Mouse (Mus musculus): ENCODE results near the gene Pes1. TPM values are rescaled to one million over a fixed set of nuclear protein-coding genes. Genes with fewer than 3 reads are reported as not detected.
"Not testable (repeated sequence)": the region's sequence is repeated elsewhere in the genome, so short reads cannot be mapped to it uniquely, and the experiment has no call there.

Gene Pes1
- polyA plus RNA-seq, 1 experiment from 2014 or later, result 113 TPM

DNA sequence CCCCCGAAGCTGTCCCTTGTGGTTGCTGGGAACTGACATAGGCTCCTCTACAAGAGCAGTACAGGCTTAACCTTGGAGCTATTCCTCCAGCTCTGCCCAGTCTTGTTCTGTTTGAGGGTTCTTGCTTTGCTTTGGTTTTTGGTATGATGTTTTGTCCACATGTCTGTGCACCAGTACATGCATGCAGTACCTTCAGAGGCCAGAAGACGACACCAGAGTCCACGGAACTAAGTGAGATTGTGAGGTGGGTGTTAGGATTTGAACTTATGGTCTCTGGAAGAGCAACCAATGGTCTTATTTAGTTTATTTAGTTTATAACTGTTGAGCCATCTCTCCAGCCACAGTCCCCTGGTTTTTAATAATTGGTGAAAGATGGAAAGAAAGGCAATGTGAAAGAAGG, 42.7 kb downstream of the Pes1 start:
- no peaks in the 10 kb centered on the region for H3K36me3 ChIP-seq (ENCODE audit: inconsistent target)
- 92% methylated on average over 3 of the region's 3 CpGs for WGBS (ENCODE audit: missing documents)
- H3K4me3 ChIP-seq (ENCODE audit: inconsistent target), result no peak overlapping the region
- no peaks in the 10 kb centered on the region for H3K79me2 ChIP-seq (ENCODE audit: inconsistent target)
- no peak overlapping the region for H3K27ac ChIP-seq

DNA sequence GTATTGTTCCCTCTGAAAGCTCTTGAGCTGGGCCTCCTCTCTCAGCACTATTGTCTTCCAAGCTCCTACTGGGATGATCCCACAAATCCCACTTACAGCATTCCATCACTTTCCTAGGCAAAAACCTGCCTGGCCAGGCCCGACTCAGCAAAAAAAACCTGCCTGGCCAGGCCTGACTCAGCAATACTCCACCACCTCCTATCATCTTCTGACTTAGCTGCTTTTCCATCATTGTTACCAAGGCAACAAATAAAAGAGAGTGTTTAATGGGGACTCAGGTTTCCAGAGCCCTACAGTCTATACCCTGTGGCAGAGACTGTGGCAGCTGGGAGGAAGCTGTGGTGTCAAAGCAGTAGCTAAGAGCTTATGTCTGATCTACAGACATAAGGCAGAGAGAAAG, 48.8 kb downstream of the Pes1 start:
- Histone ChIP-seq H3K27ac (no peak overlapping the region), H3K4me3 (ENCODE audit: inconsistent target) (no peak overlapping the region), H3K79me2 (ENCODE audit: inconsistent target) (no peaks in the 10 kb centered on the region), H3K36me3 (ENCODE audit: inconsistent target) (no peaks in the 10 kb centered on the region)
- 75% methylated on average over 1 of the region's 1 CpGs for WGBS (ENCODE audit: missing documents)

DNA sequence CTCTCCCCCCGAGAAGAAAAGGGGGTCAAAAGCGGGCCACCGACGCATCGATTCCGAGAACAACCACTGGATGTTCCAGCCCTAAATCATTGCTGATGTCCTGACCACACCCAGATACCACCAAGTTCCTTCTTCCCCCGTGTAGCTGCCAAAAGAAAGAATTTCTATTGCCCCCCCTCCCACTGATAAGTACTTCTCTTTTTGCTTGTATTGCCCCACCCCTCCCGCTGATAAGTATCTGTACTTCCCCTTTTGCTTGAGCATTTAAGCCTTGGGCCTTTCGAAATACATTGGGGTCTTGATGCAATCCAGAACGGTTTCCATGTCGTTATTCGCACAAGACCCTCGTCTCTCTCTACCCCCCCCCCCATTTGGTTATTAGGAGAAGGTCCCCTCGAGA, 52.0 kb downstream of the Pes1 start:
- WGBS (ENCODE audit: missing documents), result 80% methylated on average over 13 of the region's 14 CpGs
- not testable (repeated sequence) for H3K36me3 ChIP-seq (ENCODE audit: inconsistent target); H3K79me2 ChIP-seq (ENCODE audit: inconsistent target); H3K27ac ChIP-seq; H3K4me3 ChIP-seq (ENCODE audit: inconsistent target)

- H3K79me2 ChIP-seq (ENCODE audit: inconsistent target); H3K36me3 ChIP-seq (ENCODE audit: inconsistent target); H3K27ac ChIP-seq; H3K4me3 ChIP-seq (ENCODE audit: inconsistent target): not testable (repeated sequence)
- 63% methylated on average over 10 of the region's 13 CpGs for WGBS (ENCODE audit: missing documents)
These were observed 58.3 kb downstream of the Pes1 start for GRCm38 (mm10) chr11:4022111-4022510.

GRCm38 (mm10) chr11:4023321-4023720, 59.5 kb downstream of the Pes1 start:
- no peak overlapping the region for H3K27ac ChIP-seq
- no peaks in the 10 kb centered on the region for H3K79me2 ChIP-seq (ENCODE audit: inconsistent target)
- 52% methylated on average over 2 of the region's 2 CpGs for WGBS (ENCODE audit: missing documents)
- no peaks in the 10 kb centered on the region for H3K36me3 ChIP-seq (ENCODE audit: inconsistent target)
- H3K4me3 ChIP-seq (ENCODE audit: inconsistent target), result no peak overlapping the region

DNA sequence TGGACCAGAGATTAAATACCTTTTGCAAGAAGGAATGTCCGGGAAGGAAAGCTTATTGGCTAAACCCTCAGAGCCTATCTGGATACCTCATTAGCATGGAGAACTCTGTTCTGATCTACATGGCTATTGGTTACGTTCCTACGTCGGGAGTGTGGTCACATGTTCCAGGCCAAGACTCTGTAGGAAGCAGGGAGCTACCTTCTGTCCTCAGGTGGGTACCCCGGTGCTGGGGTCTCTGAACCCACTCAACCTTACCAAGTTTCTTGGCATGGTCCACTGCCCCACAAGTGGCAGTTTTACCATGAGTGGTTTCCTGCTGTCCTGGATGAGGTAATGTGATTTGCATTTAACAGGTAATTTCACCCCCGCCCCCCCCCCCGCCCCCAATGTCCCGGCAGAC, 63.3 kb downstream of the Pes1 start:
- no peaks in the 10 kb centered on the region for H3K36me3 ChIP-seq (ENCODE audit: inconsistent target)
- 79% methylated on average over 8 of the region's 8 CpGs for WGBS (ENCODE audit: missing documents)
- H3K27ac ChIP-seq, result no peak overlapping the region

GRCm38 (mm10) chr11:4027561-4028334, 64.0 kb downstream of the Pes1 start:
- Histone ChIP-seq H3K4me3 (ENCODE audit: inconsistent target) (no peak overlapping the region), H3K79me2 (ENCODE audit: inconsistent target) (no peaks in the 10 kb centered on the region), H3K36me3 (ENCODE audit: inconsistent target) (no peaks in the 10 kb centered on the region), H3K27ac (no peak overlapping the region)
- 93% methylated on average over 9 of the region's 9 CpGs for WGBS (ENCODE audit: missing documents)

More for the DNA sequence above, 63.3 kb downstream of the Pes1 start:
- H3K79me2 ChIP-seq (ENCODE audit: inconsistent target), result no peaks in the 10 kb centered on the region
- no peak overlapping the region for H3K4me3 ChIP-seq (ENCODE audit: inconsistent target)

- WGBS (ENCODE audit: missing documents), result 74% methylated on average over 4 of the region's 4 CpGs
These were observed 65.6 kb downstream of the Pes1 start for GRCm38 (mm10) chr11:4029343-4029742.

More at GRCm38 (mm10) chr11:4029343-4029742, 65.6 kb downstream of the Pes1 start:
- H3K79me2 ChIP-seq (ENCODE audit: inconsistent target), result no peaks in the 10 kb centered on the region
- H3K36me3 ChIP-seq (ENCODE audit: inconsistent target), result no peaks in the 10 kb centered on the region
- H3K27ac ChIP-seq, result no peak overlapping the region
- H3K4me3 ChIP-seq (ENCODE audit: inconsistent target), result no peak overlapping the region

Other genes with a start within 250 kb of the Pes1 start
- gene Osbp2, start 100.1 kb upstream of the Pes1 start, polyA plus RNA-seq (2018), result 11.1 to 28.2 TPM (median 13.4 TPM) in 3 replicates
- gene 4921536K21Rik, start 68.9 kb upstream of the Pes1 start, polyA plus RNA-seq (2018), result 0.23 to 0.27 TPM (median 0.26 TPM) in 3 replicates
- 1.5 to 2.8 TPM (median 1.5 TPM) in 3 replicates for gene Dusp18, start 68.7 kb upstream of the Pes1 start, polyA plus RNA-seq (2018)
- 7.6 to 21.0 TPM (median 11.5 TPM) in 3 replicates for gene Slc35e4, start 49.3 kb upstream of the Pes1 start, polyA plus RNA-seq (2018)
- 146 to 274 TPM (median 178 TPM) in 3 replicates for gene Tcn2, start 31.8 kb upstream of the Pes1 start, polyA plus RNA-seq (2018)
- gene 4930556J24Rik, start 12.8 kb downstream of the Pes1 start, polyA plus RNA-seq (2018), result not detected in 3 replicates
- not detected in 3 replicates for gene Gal3st1, start 19.7 kb downstream of the Pes1 start, polyA plus RNA-seq (2018)
- not detected in 3 replicates for gene Sec14l4, start 67.5 kb downstream of the Pes1 start, polyA plus RNA-seq (2018)
- gene Sec14l3, start 100.9 kb downstream of the Pes1 start, polyA plus RNA-seq (2018), result not detected in 3 replicates
- gene Mtfp1, start 131.5 kb downstream of the Pes1 start, polyA plus RNA-seq (2018), result 1.4 to 1.6 TPM (median 1.5 TPM) in 3 replicates
- gene Sec14l2, start 159.4 kb downstream of the Pes1 start, polyA plus RNA-seq (2018), result 0.12 to 0.22 TPM (median 0.15 TPM) in 3 replicates
- 7.0 to 14.0 TPM (median 11.5 TPM) in 3 replicates for gene Rnf215, start 171.2 kb downstream of the Pes1 start, polyA plus RNA-seq (2018)
- 0.62 to 1.1 TPM (median 1.0 TPM) in 3 replicates for gene Ccdc157, start 196.3 kb downstream of the Pes1 start, polyA plus RNA-seq (2018)
- gene Sf3a1, start 196.4 kb downstream of the Pes1 start, polyA plus RNA-seq (2018), result 22.6 to 31.7 TPM (median 29.8 TPM) in 3 replicates
- gene Tbc1d10a, start 222.8 kb downstream of the Pes1 start, polyA plus RNA-seq (2018), result 9.4 to 23.8 TPM (median 16.5 TPM) in 3 replicates

All from macrophage (primary cell).